Mouse (Mus musculus): ENCODE measurements around the gene Satl1.
"Not testable (repeated sequence)": the region's sequence is repeated elsewhere in the genome, so short reads cannot be mapped to it uniquely, and the experiment has no call there.

Satl1 gene

DNA sequence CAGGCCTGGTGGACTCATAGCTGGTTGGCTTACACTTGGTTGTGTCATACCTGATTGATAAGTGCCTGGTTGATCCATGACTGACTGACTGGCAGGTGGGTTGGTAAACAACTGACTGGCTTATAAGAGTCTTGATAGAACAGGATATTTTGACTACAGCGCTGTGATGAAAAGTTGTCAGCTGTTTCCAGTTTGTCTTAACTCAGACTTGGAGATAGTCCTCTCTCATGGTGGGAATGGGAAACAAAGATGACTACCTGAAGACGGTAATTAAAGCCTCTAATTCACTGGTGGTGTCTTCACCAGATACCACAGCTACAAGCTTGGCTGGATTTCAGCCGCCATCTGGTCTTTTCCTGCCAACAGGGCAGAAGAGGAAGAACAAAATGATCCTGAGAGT lies at the start of gene Satl1:
Gene Satl1, minus strand, starts transcription at position 101 of the 400 bp plus-strand sequence.
- CTCF ChIA-PET, result no interaction called here
- POLR2A ChIA-PET, result no interaction called here

DNA sequence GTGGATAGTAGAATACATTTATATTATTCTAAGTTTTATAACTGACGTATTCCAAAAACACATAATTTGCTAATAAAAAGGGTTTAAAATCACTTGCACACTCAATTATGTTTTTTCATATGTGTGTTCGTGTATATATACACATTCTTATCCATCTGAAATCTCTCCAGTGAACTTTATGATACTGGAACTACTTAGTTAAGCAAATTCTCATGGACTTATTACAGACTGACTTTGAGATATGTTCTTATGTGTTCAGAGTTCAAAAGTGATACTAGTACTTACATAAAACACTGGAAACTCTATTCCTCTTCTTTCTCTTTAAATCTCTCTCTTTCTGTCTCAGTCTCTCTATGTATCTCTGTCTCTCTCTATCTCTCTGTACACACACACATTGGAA lies 31.5 kb upstream of the Satl1 start:
- ChIA-PET CTCF (no interaction called here), POLR2A (no interaction called here)

DNA sequence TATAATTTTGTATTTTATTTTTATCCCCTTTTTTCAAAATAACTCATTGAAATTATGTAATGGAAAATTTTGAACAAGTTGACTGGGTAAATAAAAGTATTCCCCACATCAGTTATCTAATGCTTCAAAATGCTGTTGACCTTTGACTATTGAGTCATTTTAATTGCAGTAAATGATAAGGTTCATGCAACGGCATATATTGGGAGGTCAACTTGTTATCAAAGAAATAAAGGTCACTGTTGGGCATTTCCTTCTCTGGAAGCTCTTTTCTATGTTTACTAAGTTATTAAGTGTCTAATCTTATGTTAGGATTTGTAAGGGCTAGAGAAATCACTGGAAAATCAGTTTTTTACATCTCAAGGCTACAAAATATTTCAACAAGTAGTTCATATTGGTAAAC lies 31.0 kb upstream of the Satl1 start:
- CTCF ChIA-PET, result no interaction called here
- POLR2A ChIA-PET, result no interaction called here

DNA sequence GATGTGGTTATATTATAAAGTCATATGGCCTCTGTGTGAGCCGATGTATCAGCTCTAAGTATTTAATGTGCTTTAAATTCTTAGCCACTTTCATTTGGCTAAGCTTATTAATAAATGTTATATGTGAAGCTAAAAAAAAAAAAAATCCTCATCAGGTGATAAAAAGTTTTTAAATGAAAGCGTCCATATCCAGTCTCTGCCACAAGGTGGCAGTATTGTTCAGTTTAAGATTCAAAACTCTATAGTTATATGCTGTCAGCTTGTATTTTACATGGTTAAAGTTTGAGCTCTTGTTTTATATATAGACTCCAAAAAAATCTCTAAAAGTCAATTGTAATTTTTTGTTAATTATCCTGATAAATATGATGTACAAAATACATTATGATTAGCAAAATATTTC lies 16.4 kb upstream of the Satl1 start:
- ChIA-PET CTCF (interaction anchor here (0.6 to 0.7 kb wide), 5 partner anchors 27 to 687 kb away, joined by 3 to 6 read pairs (median 3); no protein-coding TSS in a partner anchor), POLR2A (interaction anchor here in 1 of 4 experiments (0.6 kb wide), 1 partner anchor 165 kb away, joined by 4 read pairs; no protein-coding TSS in a partner anchor)

DNA sequence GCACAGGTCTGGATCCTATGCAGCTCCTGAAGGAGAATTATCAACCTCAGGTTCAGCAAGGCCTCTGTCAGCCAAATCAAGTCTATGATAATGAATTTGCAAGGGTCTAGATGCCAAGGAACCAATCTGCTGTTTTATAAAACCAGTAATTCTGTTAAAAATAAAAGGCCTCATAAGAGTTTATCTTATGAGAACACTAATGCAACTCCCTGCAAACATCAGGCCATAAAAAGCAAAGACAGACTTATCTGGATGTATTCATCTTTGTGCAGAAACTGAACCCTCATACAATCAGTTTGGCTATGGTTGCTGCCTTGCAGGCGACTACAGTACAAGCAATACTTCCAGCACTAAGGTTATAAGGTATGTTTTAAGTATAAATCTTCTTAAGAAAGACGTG lies 5.7 kb upstream of the Satl1 start:
- CTCF ChIA-PET, result no interaction called here
- POLR2A ChIA-PET, result no interaction called here

DNA sequence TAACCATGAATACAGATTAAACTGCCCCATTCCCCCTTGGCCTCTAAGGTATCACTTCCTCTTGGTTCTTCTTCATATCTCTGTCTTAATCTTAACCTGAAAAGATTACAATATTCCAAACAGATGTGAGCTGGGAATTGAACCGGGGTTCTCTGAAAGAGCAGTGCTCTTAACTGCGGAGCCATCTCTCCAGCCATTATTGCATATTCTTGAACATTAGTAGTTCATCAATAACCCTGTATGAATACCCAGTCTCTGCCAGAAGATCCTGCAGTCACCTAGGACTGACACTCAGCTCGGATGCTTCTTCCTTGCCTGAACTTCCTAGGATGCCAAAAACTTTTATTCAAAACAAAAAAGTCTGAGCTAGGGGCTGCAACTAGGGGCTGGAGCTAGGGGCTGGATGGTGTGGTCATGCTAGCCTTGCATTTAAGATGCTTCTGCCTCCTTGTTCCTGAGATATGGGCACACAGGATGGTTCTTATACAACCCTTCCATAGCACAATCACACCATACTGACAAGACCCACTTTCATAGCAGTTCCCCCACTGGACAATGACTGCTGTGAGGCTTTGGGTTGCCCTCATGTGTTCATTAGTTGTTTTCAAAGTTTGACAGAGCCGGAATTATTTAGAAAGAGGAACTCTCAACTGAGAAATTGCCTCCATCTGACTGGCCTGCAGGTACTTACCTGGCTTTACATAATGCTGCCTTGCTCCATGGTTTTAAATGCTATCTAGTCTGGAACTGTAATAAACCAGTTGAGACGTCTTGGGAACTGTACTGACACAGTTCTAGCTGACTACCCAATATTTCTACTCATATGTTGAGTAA lies 35.8 kb downstream of the Satl1 start:
- POLR2A ChIA-PET, CTCF ChIA-PET: not testable (repeated sequence)

DNA sequence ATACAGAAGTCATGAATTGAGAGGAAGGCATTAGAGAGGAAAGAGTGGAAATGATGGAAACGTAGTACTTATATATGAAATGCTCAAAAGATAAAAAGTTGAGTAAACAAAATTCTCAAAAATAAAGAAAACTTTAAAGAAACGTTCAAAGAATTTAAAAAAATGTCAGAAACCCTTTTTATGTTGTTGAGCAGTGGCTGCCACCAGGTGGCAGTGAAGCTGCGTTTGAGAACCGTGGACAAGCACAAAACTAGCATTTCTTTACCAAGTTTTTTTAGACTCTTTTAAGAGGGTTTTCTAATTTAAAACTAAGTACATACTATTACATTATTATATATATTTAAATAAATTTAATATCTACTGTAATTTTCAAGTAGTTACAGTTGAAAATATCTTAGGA lies 38.2 kb downstream of the Satl1 start:
- POLR2A ChIA-PET, result no interaction called here

DNA sequence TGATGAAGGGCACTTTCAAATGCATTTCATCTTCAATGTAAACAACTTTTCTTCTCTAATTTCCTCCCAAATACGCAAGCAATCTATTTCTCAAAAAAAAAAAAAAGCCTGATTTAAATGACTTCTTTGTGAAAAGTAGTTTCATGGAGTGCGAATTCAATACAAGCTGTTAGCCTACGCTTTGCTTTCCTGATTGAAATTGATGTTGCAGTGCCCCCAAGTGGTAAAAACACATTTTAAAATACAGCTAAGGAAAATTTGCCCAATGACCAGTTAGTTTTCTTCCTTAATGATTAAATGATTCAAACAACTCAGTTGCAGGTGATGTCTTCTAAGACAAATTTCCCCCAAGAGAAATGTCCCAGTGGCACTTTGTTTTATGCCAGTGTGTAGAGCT lies 58.2 kb downstream of the Satl1 start:
- CTCF ChIA-PET, result interaction anchor here (0.6 to 0.7 kb wide), 5 partner anchors 119 to 1612 kb away, joined by 3 to 5 read pairs (median 4); no protein-coding TSS in a partner anchor
- POLR2A ChIA-PET, result no interaction called here

More for the DNA sequence above, 38.2 kb downstream of the Satl1 start:
- CTCF ChIA-PET, result no interaction called here

DNA sequence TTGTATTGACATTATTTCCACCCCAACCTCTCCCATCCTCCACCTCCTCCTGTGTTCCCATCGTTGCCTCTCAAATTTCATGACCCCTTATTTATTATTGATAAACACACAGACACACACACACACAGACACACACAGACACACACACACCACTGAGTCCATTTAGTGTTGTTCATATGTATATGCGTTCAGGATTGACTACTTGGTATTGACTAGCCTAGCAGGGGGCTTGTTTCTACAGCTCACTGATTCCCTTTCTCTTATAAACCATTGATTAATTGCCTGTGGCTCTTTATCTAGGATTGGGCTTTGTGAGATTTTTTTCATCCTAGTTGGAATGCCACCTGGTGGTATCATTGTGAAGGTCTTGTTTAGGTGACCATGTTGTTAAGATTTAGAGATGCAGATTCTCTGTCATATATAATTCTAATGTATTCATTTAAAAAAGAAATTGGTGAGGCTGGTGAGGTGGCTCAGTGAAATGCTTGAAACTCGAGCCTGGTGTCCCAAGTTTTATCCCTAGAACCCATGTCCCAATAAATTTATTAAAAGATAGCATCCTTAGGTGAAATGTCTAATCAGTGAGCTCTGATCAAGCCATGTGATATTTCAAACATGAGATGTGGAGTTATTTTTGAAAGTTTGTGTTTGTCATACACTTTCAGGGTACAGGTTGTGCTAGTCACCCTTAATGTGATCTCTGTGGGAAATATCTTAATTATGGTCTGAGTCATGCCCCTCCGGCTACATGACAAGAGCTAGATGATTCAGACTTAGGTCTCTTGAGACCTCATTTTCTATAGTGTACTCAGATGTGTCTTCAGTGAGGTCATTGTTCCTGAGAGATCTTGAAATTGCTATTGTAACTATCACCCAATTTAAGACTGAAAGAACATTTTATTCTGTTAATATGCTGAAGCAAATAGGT lies 58.8 kb downstream of the Satl1 start:
- ChIA-PET POLR2A (no interaction called here), CTCF (interaction anchor here in 2 of 4 experiments (0.6 to 0.7 kb wide), 2 partner anchors 203 to 874 kb away, joined by 4 to 5 read pairs; no protein-coding TSS in a partner anchor)

DNA sequence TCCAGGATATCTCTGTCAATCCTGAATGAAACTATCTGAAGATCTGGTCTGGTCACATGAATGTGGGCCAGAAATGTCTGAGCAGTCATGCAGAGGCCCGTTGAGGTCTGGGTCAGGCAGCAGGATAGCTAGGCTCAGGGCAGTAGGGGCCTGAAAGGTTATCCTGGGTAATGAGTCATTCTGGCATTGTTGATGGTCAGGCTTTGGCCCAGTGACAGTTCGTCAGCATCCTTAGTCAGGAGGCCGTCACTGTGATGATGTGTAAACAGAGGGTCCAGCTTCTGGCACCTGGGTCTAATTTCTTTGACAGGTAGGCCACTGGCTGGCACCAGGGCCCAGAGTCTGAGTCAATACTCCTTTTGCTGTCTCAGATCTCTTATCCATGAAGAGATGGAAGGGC lies 67.1 kb downstream of the Satl1 start:
- ChIA-PET POLR2A (no interaction called here), CTCF (no interaction called here)

Measured in embryonic stem cell, embryonic (primary cell).